Mouse (Mus musculus) ES-Bruce4 (cell line): ENCODE measurements at regions not wholly inside any gene's neighbourhood (a gene's known extent, or its start where the extent isn't known, plus 50 kb on each side); places are given as distances from the start of the nearest gene placed in this dataset.

Experiments used
- CTCF ChIP-seq: IDR thresholded peaks from one replicate; pipeline ENCODE4 v1.8.1; 2011; ENCODE audit warnings: low read depth, low read length
- EP300 ChIP-seq: IDR thresholded peaks from 2 replicates; pipeline ENCODE4 v1.6.1; 2011; ENCODE audit warnings: low read depth, low read length; ENCODE audit not compliant: insufficient read depth
- POLR2A ChIP-seq: IDR thresholded peaks from one replicate; pipeline ENCODE4 v1.8.1; 2011; ENCODE audit warnings: low read length; ENCODE audit not compliant: insufficient read depth

DNA sequence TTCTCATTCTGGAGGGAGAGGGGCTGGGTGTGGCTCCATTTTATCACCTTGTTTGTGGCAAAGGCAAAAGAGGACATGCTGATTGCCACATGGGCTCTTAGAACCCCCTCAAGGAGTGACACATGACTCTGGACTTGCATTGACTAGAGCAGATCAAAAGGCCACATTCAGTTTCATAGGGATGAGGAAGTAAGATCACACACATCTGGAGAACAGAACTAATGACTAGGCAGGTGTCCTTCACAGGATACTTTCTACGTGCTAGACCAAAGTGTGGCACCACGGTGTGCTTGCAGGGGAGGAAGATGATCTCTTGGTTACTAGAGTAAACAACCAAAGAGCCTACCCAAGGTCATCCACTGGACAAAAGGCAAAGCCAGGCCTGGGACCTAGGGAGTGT is 91.9 kb downstream of the Chst1 start:
- no peak for TF ChIP-seq CTCF
- no peak for TF ChIP-seq POLR2A
- no peak for TF ChIP-seq EP300
